Mouse (Mus musculus) ovary, adult 10 weeks (tissue): ENCODE data around the gene Smarcad1. TPM values are rescaled to one million over a fixed set of nuclear protein-coding genes. Genes with fewer than 3 reads are reported as not detected.

Experiments used
- polyA plus RNA-seq: library from polyadenylated mRNA; stranded (reverse); fragments of 350-450 nt; fragmentation: Illumina TruSeq; extraction: RNeasy Lipid Tissue Mini Kit (QIAGEN cat#74804); gene quantifications from one replicate; pipeline ENCODE4 v1.2.3, GENCODE M21; 2014

Gene Smarcad1
- polyA plus RNA-seq, result 96.4 TPM

GRCm38 (mm10) chr6:65042491-65043171 is at the start of gene Smarcad1:
Smarcad1 (plus strand) TSS chr6:65042583.

GRCm38 (mm10) chr6:65144621-65145205 is 102.3 kb downstream of the Smarcad1 start, which contains the start of gene Hpgds:
Hpgds (minus strand) TSS chr6:65144908.

Other genes starting within 250 kb of the Smarcad1 start
- gene Hpgds, start 102.3 kb downstream of the Smarcad1 start, polyA plus RNA-seq, result 39.8 TPM